Mouse (Mus musculus): Measurements from ENCODE around the gene Gm4952. TPM values are rescaled to one million over a fixed set of nuclear protein-coding genes. Genes with fewer than 3 reads are reported as not detected.
"Not testable (repeated sequence)": the region's sequence is repeated elsewhere in the genome, so short reads cannot be mapped to it uniquely, and the experiment has no call there.

The Gm4952 gene
- total RNA-seq, 2 experiments from 2014 or later, result 0.29 TPM; not detected in 1

- no peak for DNase-seq (ENCODE audit: extremely low spot score in 1 of 2, low spot score in 2 of 2)
- intact Hi-C loops (cut with DNase I), result no loop called here
- H3K27ac ChIP-seq, result no peak overlapping the region
- no peak overlapping the region for H3K4me3 ChIP-seq
- TF ChIP-seq CTCF (IDR thresholded peaks at IDR 0.05), result no peak
Measured at GRCm38 (mm10) chr19:12613646-12614045, 13.9 kb downstream of the Gm4952 start.

GRCm38 (mm10) chr19:12633176-12633575 lies 33.4 kb downstream of the Gm4952 start, which contains the start of gene Glyat:
Glyat (plus strand) TSS chr19:12633308.
- no peak for DNase-seq (ENCODE audit: extremely low spot score in 1 of 2, low spot score in 2 of 2)
- intact Hi-C loops (cut with DNase I), result no loop called here
- no peak within 1 kb of the TSS for H3K27ac ChIP-seq
- H3K4me3 ChIP-seq, result no peak within 1 kb of the TSS
- TF ChIP-seq CTCF (IDR thresholded peaks at IDR 0.05), result no peak

- no peak for DNase-seq (ENCODE audit: extremely low spot score in 1 of 2, low spot score in 2 of 2)
- no peak overlapping the region for H3K27ac ChIP-seq
- no peak for TF ChIP-seq CTCF (IDR thresholded peaks at IDR 0.05)
- no peak overlapping the region for H3K4me3 ChIP-seq
- intact Hi-C loops (cut with DNase I), result no loop called here
Measured at GRCm38 (mm10) chr19:12634259-12634658, 34.5 kb downstream of the Gm4952 start.

GRCm38 (mm10) chr19:12634963-12635362 lies 35.2 kb downstream of the Gm4952 start:
- no peak for DNase-seq (ENCODE audit: extremely low spot score in 1 of 2, low spot score in 2 of 2)
- no peak overlapping the region for H3K27ac ChIP-seq
- intact Hi-C loops (cut with DNase I), result no loop called here
- no peak overlapping the region for H3K4me3 ChIP-seq
- TF ChIP-seq CTCF (IDR thresholded peaks at IDR 0.05), result no peak

- H3K27ac ChIP-seq, result no peak overlapping the region
- H3K4me3 ChIP-seq, result no peak overlapping the region
- intact Hi-C loops (cut with DNase I), result no loop called here
- TF ChIP-seq CTCF (IDR thresholded peaks at IDR 0.05), result no peak
- no peak for DNase-seq (ENCODE audit: extremely low spot score in 1 of 2, low spot score in 2 of 2)
Measured at GRCm38 (mm10) chr19:12636863-12637262, 37.1 kb downstream of the Gm4952 start.

- Histone ChIP-seq H3K27ac (no peak overlapping the region), H3K4me3 (no peak overlapping the region)
- TF ChIP-seq CTCF (IDR thresholded peaks at IDR 0.05), result no peak
- intact Hi-C loops (cut with DNase I), result no loop called here
- DNase-seq (ENCODE audit: extremely low spot score in 1 of 2, low spot score in 2 of 2), result no peak
Measured at GRCm38 (mm10) chr19:12638049-12638448, 38.3 kb downstream of the Gm4952 start.

GRCm38 (mm10) chr19:12649511-12649910 lies 49.7 kb downstream of the Gm4952 start:
- no peak for DNase-seq (ENCODE audit: extremely low spot score in 1 of 2, low spot score in 2 of 2)
- no peak for TF ChIP-seq CTCF (IDR thresholded peaks at IDR 0.05)
- no peak overlapping the region for H3K4me3 ChIP-seq
- no peak overlapping the region for H3K27ac ChIP-seq
- intact Hi-C loops (cut with DNase I), result no loop called here

- intact Hi-C loops (cut with DNase I), result no loop called here
- no peak for DNase-seq (ENCODE audit: extremely low spot score in 1 of 2, low spot score in 2 of 2)
- no peak overlapping the region for H3K27ac ChIP-seq
- TF ChIP-seq CTCF (IDR thresholded peaks at IDR 0.05), result no peak
- H3K4me3 ChIP-seq, result no peak overlapping the region
Measured at GRCm38 (mm10) chr19:12666156-12666555, 66.4 kb downstream of the Gm4952 start.

- DNase-seq (ENCODE audit: extremely low spot score in 1 of 2, low spot score in 2 of 2); intact Hi-C loops (cut with DNase I); H3K27ac ChIP-seq; H3K4me3 ChIP-seq: not testable (repeated sequence)
Measured at GRCm38 (mm10) chr19:12668601-12669000, 68.8 kb downstream of the Gm4952 start.

GRCm38 (mm10) chr19:12670139-12670538 lies 70.4 kb downstream of the Gm4952 start, which contains the start of gene Olfr1442:
Olfr1442 (plus strand) TSS chr19:12670439.
- DNase-seq (ENCODE audit: extremely low spot score in 1 of 2, low spot score in 2 of 2), result no peak
- intact Hi-C loops (cut with DNase I), result no loop called here
- Histone ChIP-seq H3K27ac (no peak within 1 kb of the TSS), H3K4me3 (no peak within 1 kb of the TSS)
- no peak for TF ChIP-seq CTCF (IDR thresholded peaks at IDR 0.05)

GRCm38 (mm10) chr19:12671051-12671450 lies 71.3 kb downstream of the Gm4952 start:
- DNase-seq (ENCODE audit: extremely low spot score in 1 of 2, low spot score in 2 of 2), result no peak
- H3K4me3 ChIP-seq, result no peak overlapping the region
- intact Hi-C loops (cut with DNase I), result no loop called here
- H3K27ac ChIP-seq, result no peak overlapping the region
- no peak for TF ChIP-seq CTCF (IDR thresholded peaks at IDR 0.05)

GRCm38 (mm10) chr19:12677812-12678211 lies 78.0 kb downstream of the Gm4952 start, which contains the start of gene Olfr1443:
Olfr1443 (plus strand) TSS chr19:12678112.
- no peak for TF ChIP-seq CTCF (IDR thresholded peaks at IDR 0.05)
- Histone ChIP-seq H3K4me3 (no peak within 1 kb of the TSS), H3K27ac (no peak within 1 kb of the TSS)
- intact Hi-C loops (cut with DNase I), result no loop called here
- DNase-seq (ENCODE audit: extremely low spot score in 1 of 2, low spot score in 2 of 2), result no peak

Other genes with a start within 250 kb of the Gm4952 start
- not detected for gene Olfr1440, start 212.7 kb upstream of the Gm4952 start, total RNA-seq (2021)
- gene Olfr1441, start 182.5 kb upstream of the Gm4952 start, total RNA-seq (2021), result not detected
- not detected for gene Pfpl, start 172.1 kb upstream of the Gm4952 start, total RNA-seq (2021)
- 1 to 10 TPM; 6.8 to 7.4 TPM for gene Mpeg1, start 139.2 kb upstream of the Gm4952 start, total RNA-seq (2021)
- 10 to 100 TPM; 36.0 to 36.3 TPM for gene Dtx4, start 98.5 kb upstream of the Gm4952 start, total RNA-seq (2021)
- gene Fam111a, start 54.2 kb upstream of the Gm4952 start, total RNA-seq (2021), result 1 to 10 TPM; 1.5 to 2.2 TPM
- not detected for gene Glyat, start 33.3 kb downstream of the Gm4952 start, total RNA-seq (2021)
- not detected for gene Olfr1442, start 70.5 kb downstream of the Gm4952 start, total RNA-seq (2021)
- gene Olfr1443, start 78.1 kb downstream of the Gm4952 start, total RNA-seq (2021), result not detected
- gene Keg1, start 95.8 kb downstream of the Gm4952 start, total RNA-seq (2021), result not detected
- gene Cntf, start 165.7 kb downstream of the Gm4952 start, total RNA-seq (2021), result 1 to 10 TPM; 2.3 to 4.0 TPM
- 10 to 100 TPM; 89.2 to 97.0 TPM for gene Zfp91, start 196.2 kb downstream of the Gm4952 start, total RNA-seq (2021)
- 1 to 10 TPM; 1.4 to 1.5 TPM for gene Lpxn, start 196.2 kb downstream of the Gm4952 start, total RNA-seq (2021)
- gene Gm5244, start 246.7 kb downstream of the Gm4952 start, total RNA-seq (2021), result not detected

Measured in left cerebral cortex, adult 2 months (tissue).